Mouse (Mus musculus) brain, embryonic 14.5 days (tissue): ENCODE data around the gene Dapp1.

Experiments used
- CTCF ChIP-seq: fragments of 200-500 bp; IDR thresholded peaks from 2 replicates; pipeline ENCODE4 v1.5.1; 2012; ENCODE audit warnings: inconsistent platforms, mild to moderate bottlenecking, moderate library complexity, borderline replicate concordance; ENCODE audit not compliant: insufficient read depth, insufficient read length; ENCODE audit errors: extremely low read depth
- POLR2A ChIP-seq: fragments of 200-500 bp; IDR thresholded peaks from 2 replicates; pipeline ENCODE4 v1.6.1; 2012; ENCODE audit warnings: mild to moderate bottlenecking, inconsistent platforms, borderline replicate concordance; ENCODE audit not compliant: poor library complexity, insufficient read depth, insufficient read length, severe bottlenecking; ENCODE audit errors: extremely low read depth

DNA sequence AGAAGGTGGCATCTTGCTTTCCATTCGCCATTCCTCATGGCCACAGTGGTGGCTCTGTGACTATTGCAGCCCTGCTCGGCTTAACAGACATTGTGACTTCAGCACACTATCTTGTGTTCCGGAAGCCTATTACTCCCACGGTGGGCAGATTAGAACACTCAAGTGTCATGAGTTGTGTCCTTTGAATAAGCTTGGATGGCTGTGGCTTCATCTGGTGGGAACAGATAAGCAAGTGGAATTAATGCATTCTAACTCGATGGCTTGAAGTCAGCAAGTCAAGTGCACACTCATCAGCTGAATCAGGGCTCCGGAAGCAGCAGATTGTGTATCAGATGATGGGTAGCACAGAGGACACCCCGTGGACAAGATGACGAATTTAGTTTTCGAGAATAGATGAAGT is 23.5 kb downstream of the Dapp1 start:
- TF ChIP-seq CTCF (no peak), POLR2A (no peak)
